Mouse (Mus musculus): ENCODE data around the gene Dhx16.

DNA sequence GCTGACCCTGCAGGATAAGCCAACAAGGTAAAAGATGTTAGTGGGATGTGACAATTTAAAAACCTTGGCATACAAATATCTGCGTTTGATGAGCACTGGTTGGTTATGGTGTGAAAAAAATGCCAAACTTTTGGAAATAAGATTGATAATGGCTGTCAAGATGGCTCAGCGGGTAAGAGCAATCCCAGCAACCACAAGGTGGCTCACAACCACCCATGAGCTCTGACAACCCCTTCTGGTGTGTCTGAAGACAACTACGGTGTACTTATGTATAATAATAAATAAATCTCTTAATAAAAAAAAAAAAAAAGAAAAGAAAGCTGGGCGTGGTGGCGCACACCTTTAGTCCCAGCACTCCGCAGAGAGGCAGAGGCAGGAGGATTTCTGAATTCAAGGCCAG, 35.4 kb downstream of the Dhx16 start:
- TF ChIP-seq USF2 (IDR thresholded peaks at IDR 0.05; ENCODE audit: borderline replicate concordance in 1 of 2, insufficient read depth in 1 of 2, low read depth in 1 of 2, low read length in 2 of 2) (no peak), RAD21 (IDR thresholded peaks at IDR 0.05; ENCODE audit: low read depth, low read length) (no peak)
